Mouse (Mus musculus) midbrain, postnatal 0 days (tissue): ENCODE data around the gene Pitpnc1. TPM values are rescaled to one million over a fixed set of nuclear protein-coding genes. Genes with fewer than 3 reads are reported as not detected.

Experiments
- ATAC-seq: fragments of 200-750 bp; cut with Nextera tagmentation; 2 replicates; pipeline ENCODE4 v1.8.0; 2017; ENCODE audit warnings: moderate number of reproducible peaks, mild to moderate bottlenecking, moderate TSS enrichment, moderate library complexity; ENCODE audit not compliant: low FRiP score
- DNase-seq: peaks from one replicate; pipeline ENCODE4 v3.0.0-alpha.2; 2015; ENCODE audit warnings: low spot score
- H3K27ac ChIP-seq: fragments of 300-500 bp; sonication (generic); 2 replicates; pipeline ENCODE4 v1.5.1; 2014; ENCODE audit warnings: low read depth, mild to moderate bottlenecking, low read length, mixed read lengths
- H3K27me3 ChIP-seq: fragments of 300-500 bp; sonication (generic); 2 replicates; pipeline ENCODE4 v1.6.1; 2014; ENCODE audit warnings: low read length, control low read depth, mixed read lengths; ENCODE audit not compliant: insufficient read depth
- H3K36me3 ChIP-seq: fragments of 300-500 bp; sonication (generic); 2 replicates; pipeline ENCODE4 v1.6.1; 2014; ENCODE audit warnings: low read length, control low read depth, mixed read lengths; ENCODE audit not compliant: insufficient read depth
- H3K4me1 ChIP-seq: fragments of 300-500 bp; sonication (generic); 2 replicates; pipeline ENCODE4 v1.6.1; 2014; ENCODE audit warnings: mild to moderate bottlenecking, control low read depth, antibody characterized with exemption, low read length, mixed read lengths; ENCODE audit not compliant: insufficient read depth
- H3K4me2 ChIP-seq: fragments of 300-500 bp; sonication (generic); 2 replicates; pipeline ENCODE4 v1.6.1; 2014; ENCODE audit warnings: low read depth, mild to moderate bottlenecking, low read length, mixed read lengths; ENCODE audit not compliant: poor library complexity, severe bottlenecking
- H3K4me3 ChIP-seq: fragments of 300-500 bp; sonication (generic); 2 replicates; pipeline ENCODE4 v1.5.1; 2014; ENCODE audit warnings: low read depth, mild to moderate bottlenecking, low read length, moderate library complexity
- H3K9ac ChIP-seq: fragments of 300-500 bp; sonication (generic); replicated peaks from 2 replicates; pipeline ENCODE4 v1.6.1; 2014; ENCODE audit warnings: mild to moderate bottlenecking, low read length, moderate library complexity, mixed read lengths; ENCODE audit not compliant: poor library complexity, severe bottlenecking
- H3K9me3 ChIP-seq: fragments of 300-500 bp; sonication (generic); 2 replicates; pipeline ENCODE4 v1.6.1; 2016; ENCODE audit warnings: low read length, control low read depth
- CTCF ChIP-seq: IDR thresholded peaks from 2 replicates; pipeline ENCODE4 v1.5.1; 2016; ENCODE audit warnings: antibody characterized with exemption, mild to moderate bottlenecking
- WGBS: fragments of 180-500 bp; shearing (Covaris S2); extraction: QIAGEN DNeasy Blood & Tissue Kit; methylation state at CpG from one replicate; pipeline ENCODE4 v1.1.7; 2014; 5-methylcytosine and 5-hydroxymethylcytosine counted together
- polyA plus RNA-seq: library from polyadenylated mRNA; unstranded; fragments of >200 nt; fragmentation: Nextera tagmentation; extraction: Ambion mirVana; gene quantifications from 2 replicates; pipeline ENCODE4 v1.2.1, GENCODE M21; 2015
- total RNA-seq: library from RNA; depleted of rRNA; stranded (reverse); fragments of >200 nt; gene quantifications from 2 replicates; pipeline ENCODE4 v1.2.3, GENCODE M21; 2014

Gene Pitpnc1
- total and polyA plus RNA-seq, 2 experiments from 2014 or later, result 54.0 to 56.5 TPM

DNA sequence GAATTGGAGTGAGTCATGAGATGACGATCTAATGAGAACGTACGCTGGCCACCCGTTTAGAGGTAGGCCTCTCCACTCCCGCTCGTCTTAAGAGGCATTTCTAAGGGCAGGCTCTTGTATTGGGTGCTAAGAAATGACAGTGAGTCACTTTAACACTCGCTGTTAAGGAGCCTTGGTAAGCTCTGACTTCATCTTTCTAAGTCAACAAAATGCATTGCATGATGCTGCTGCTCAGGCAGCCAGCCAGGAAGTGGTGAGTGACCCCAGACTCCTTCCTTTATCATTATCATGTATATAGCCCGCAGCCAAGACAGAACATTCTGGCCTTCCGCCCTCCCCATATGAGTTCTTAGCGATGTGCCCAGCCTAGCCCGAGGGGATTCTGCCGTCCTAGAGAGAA, 12.2 kb downstream of the Pitpnc1 start:
- Histone ChIP-seq H3K36me3 (no peaks in the 10 kb centered on the region), H3K4me3 (no peak overlapping the region), H3K27ac (no peak overlapping the region), H3K9me3 (no peaks in the 10 kb centered on the region), H3K4me1 (no peaks in the 10 kb centered on the region), H3K4me2 (no peak overlapping the region), H3K9ac (no peak overlapping the region), H3K27me3 (no peaks in the 10 kb centered on the region)
- no peak for DNase-seq
- no peak for ATAC-seq
- no peak for TF ChIP-seq CTCF
- WGBS, result 83% methylated on average over 12 of the region's 12 CpGs

GRCm38 (mm10) chr11:107457282-107457681, 13.2 kb downstream of the Pitpnc1 start:
- no peak overlapping the region for H3K27ac ChIP-seq
- DNase-seq (no peak), ATAC-seq (no peak)
- no peaks in the 10 kb centered on the region for H3K9me3 ChIP-seq
- no peak overlapping the region for H3K4me3 ChIP-seq
- no peak overlapping the region for H3K9ac ChIP-seq
- no peaks in the 10 kb centered on the region for H3K4me1 ChIP-seq
- WGBS, result 92% methylated on average over 3 of the region's 3 CpGs
- no peaks in the 10 kb centered on the region for H3K27me3 ChIP-seq
- TF ChIP-seq CTCF, result no peak
- H3K4me2 ChIP-seq, result no peak overlapping the region
- no peaks in the 10 kb centered on the region for H3K36me3 ChIP-seq

- H3K4me3 ChIP-seq, result no peak overlapping the region
- 67% methylated on average over 19 of the region's 19 CpGs for WGBS
- H3K27ac ChIP-seq, result no peak overlapping the region
- no peak overlapping the region for H3K9ac ChIP-seq
- no peak for DNase-seq
- no peaks in the 10 kb centered on the region for H3K4me1 ChIP-seq
- H3K36me3 ChIP-seq, result no peaks in the 10 kb centered on the region
- no peak for ATAC-seq
- H3K4me2 ChIP-seq, result no peak overlapping the region
- no peak for TF ChIP-seq CTCF
- H3K27me3 ChIP-seq, result no peaks in the 10 kb centered on the region
- no peaks in the 10 kb centered on the region for H3K9me3 ChIP-seq
Observed at GRCm38 (mm10) chr11:107454546-107455462, 15.7 kb downstream of the Pitpnc1 start.

GRCm38 (mm10) chr11:107452053-107452452, 18.4 kb downstream of the Pitpnc1 start:
- no peak overlapping the region for H3K4me3 ChIP-seq
- H3K27ac ChIP-seq, result no peak overlapping the region
- no peak for ATAC-seq
- H3K9ac ChIP-seq, result no peak overlapping the region
- WGBS, result 91% methylated on average over 7 of the region's 7 CpGs
- TF ChIP-seq CTCF, result no peak
- no peaks in the 10 kb centered on the region for H3K36me3 ChIP-seq
- H3K4me1 ChIP-seq, result no peaks in the 10 kb centered on the region
- no peak for DNase-seq
- H3K4me2 ChIP-seq, result no peak overlapping the region
- no peaks in the 10 kb centered on the region for H3K27me3 ChIP-seq
- H3K9me3 ChIP-seq, result no peaks in the 10 kb centered on the region

DNA sequence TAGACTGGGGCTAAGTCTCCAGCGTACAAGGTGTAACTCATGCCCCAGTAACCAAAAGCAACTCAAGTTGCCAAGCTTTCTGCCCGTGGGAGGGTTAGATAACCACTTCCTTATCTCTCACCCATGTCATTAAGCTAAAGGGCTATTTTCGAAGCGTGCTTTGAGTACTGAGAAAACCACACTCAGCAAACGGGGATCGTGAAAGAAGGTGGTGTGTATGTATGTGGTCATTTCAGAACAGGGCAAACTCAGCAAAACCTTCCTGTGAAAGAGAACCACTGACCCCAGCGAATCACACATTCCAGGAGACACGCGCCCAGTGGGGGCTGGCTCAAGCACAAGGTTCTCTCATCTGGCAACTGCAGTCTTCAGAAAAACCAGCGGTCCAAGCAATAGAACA, 19.4 kb downstream of the Pitpnc1 start:
- 90% methylated on average over 10 of the region's 10 CpGs for WGBS

DNA sequence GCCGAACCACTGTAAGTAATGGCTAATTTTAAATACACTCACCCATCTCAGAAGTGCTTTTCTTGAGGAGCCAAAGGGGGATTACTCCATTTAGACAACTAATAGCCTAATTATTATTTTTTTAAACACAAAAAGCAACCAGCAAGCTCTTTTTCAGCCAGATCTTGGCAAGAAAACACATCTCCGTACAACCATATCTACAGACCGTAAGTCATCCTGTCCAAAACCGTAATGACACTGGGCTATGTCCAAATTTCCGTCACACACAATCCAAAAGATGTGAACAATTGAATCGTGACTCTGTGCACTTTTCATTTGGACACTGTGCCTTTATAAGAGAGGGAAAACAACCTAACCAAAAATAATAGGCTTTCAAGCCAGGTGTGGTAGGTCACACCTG, 20.4 kb downstream of the Pitpnc1 start:
- WGBS, result 73% methylated on average over 6 of the region's 6 CpGs
- TF ChIP-seq CTCF, result no peak
- no peak for ATAC-seq

More for the DNA sequence above, 19.4 kb downstream of the Pitpnc1 start:
- Histone ChIP-seq H3K27ac (no peak overlapping the region), H3K36me3 (no peaks in the 10 kb centered on the region), H3K9me3 (no peaks in the 10 kb centered on the region), H3K4me2 (no peak overlapping the region), H3K4me1 (no peaks in the 10 kb centered on the region), H3K4me3 (no peak overlapping the region), H3K9ac (no peak overlapping the region), H3K27me3 (no peaks in the 10 kb centered on the region)
- no peak for ATAC-seq
- TF ChIP-seq CTCF, result no peak
- no peak for DNase-seq

More for the DNA sequence above, 20.4 kb downstream of the Pitpnc1 start:
- H3K27ac ChIP-seq, result no peak overlapping the region
- H3K27me3 ChIP-seq, result no peaks in the 10 kb centered on the region
- H3K4me3 ChIP-seq, result no peak overlapping the region
- H3K9me3 ChIP-seq, result no peaks in the 10 kb centered on the region
- H3K4me1 ChIP-seq, result no peaks in the 10 kb centered on the region
- no peak overlapping the region for H3K4me2 ChIP-seq
- H3K9ac ChIP-seq, result no peak overlapping the region
- no peaks in the 10 kb centered on the region for H3K36me3 ChIP-seq
- no peak for DNase-seq
